Mouse (Mus musculus): ENCODE data around the gene Ccsap.

The Ccsap gene

GRCm38 (mm10) chr8:123877865-123878264 is 17.9 kb upstream of the Ccsap start:
- no peak for DNase-seq

- DNase-seq = peak; percentile 59
Measured at GRCm38 (mm10) chr8:123874324-123874723, 14.3 kb upstream of the Ccsap start.

- no peak for DNase-seq
Measured at GRCm38 (mm10) chr8:123873364-123873763, 13.4 kb upstream of the Ccsap start.

- no peak for DNase-seq
Measured at GRCm38 (mm10) chr8:123872048-123872447, 12.0 kb upstream of the Ccsap start.

- no peak for DNase-seq
Measured at GRCm38 (mm10) chr8:123866971-123867370, 7.0 kb upstream of the Ccsap start.

GRCm38 (mm10) chr8:123865786-123866185 is 5.8 kb upstream of the Ccsap start:
- no peak for DNase-seq

GRCm38 (mm10) chr8:123860386-123860785 is 377 bp upstream of the Ccsap start:
- DNase-seq = no peak

GRCm38 (mm10) chr8:123858941-123859647 is 915 bp downstream of the Ccsap start:
- peak; percentile 92 for DNase-seq

GRCm38 (mm10) chr8:123858574-123858940 is 1.5 kb downstream of the Ccsap start:
- DNase-seq = no peak

GRCm38 (mm10) chr8:123857361-123857760 is 2.6 kb downstream of the Ccsap start:
- DNase-seq = no peak

GRCm38 (mm10) chr8:123854733-123855475 is 5.1 kb downstream of the Ccsap start:
- DNase-seq = no peak

GRCm38 (mm10) chr8:123854252-123854651 is 5.8 kb downstream of the Ccsap start:
- DNase-seq = no peak

GRCm38 (mm10) chr8:123851590-123851989 is 8.4 kb downstream of the Ccsap start:
- no peak for DNase-seq

GRCm38 (mm10) chr8:123849352-123849751 is 10.7 kb downstream of the Ccsap start:
- no peak for DNase-seq

- no peak for DNase-seq
Measured at GRCm38 (mm10) chr8:123847546-123847945, 12.5 kb downstream of the Ccsap start.

GRCm38 (mm10) chr8:123846509-123846908 is 13.5 kb downstream of the Ccsap start:
- no peak for DNase-seq

GRCm38 (mm10) chr8:123845991-123846390 is 14.0 kb downstream of the Ccsap start:
- no peak for DNase-seq

GRCm38 (mm10) chr8:123845114-123845513 is 14.9 kb downstream of the Ccsap start:
- no peak for DNase-seq

GRCm38 (mm10) chr8:123844341-123844740 is 15.7 kb downstream of the Ccsap start:
- DNase-seq = no peak

- DNase-seq = no peak
Measured at GRCm38 (mm10) chr8:123842086-123842485, 17.9 kb downstream of the Ccsap start.

- DNase-seq = peak; percentile 81
Measured at GRCm38 (mm10) chr8:123840578-123841345, 19.2 kb downstream of the Ccsap start.

- no peak for DNase-seq
Measured at GRCm38 (mm10) chr8:123838496-123838895, 21.5 kb downstream of the Ccsap start.

- DNase-seq = no peak
Measured at GRCm38 (mm10) chr8:123836354-123836753, 23.7 kb downstream of the Ccsap start.

- peak; percentile 64 for DNase-seq
Measured at GRCm38 (mm10) chr8:123835451-123835850, 24.6 kb downstream of the Ccsap start.

All from right cerebral cortex, postnatal 25 days (tissue).